Comparison of ENCODE assay signal across 9 mouse cellular contexts in genomic region chr19:4712781-4713526, GRCm38 (mm10). TPM values are rescaled to one million over a fixed set of nuclear protein-coding genes. Genes with fewer than 3 reads are reported as not detected.
DNase-seq lines count a peak whose midpoint lies in the region; ATAC-seq and TF ChIP-seq lines count a peak whose summit lies in the region.
"Had no signal": no experiment of that assay in that cellular context is flagged by ENCODE, and none has a peak within 500 bp of the region (broad histone marks: within the 10 kb centered on the region; RNA-seq: fewer than 3 reads in every experiment).

No protein-coding gene starts in this region.

- peaks cover 13% of the 10 kb centered on the region for H3K4me1 ChIP-seq in embryonic facial prominence, embryonic 12.5 days
- peaks cover 15% of the 10 kb centered on the region for H3K4me1 ChIP-seq in hindbrain, embryonic 16.5 days (ENCODE audit: control insufficient read depth, insufficient read depth, low read depth, low read length)
- peaks cover 5% of the 10 kb centered on the region; the same call in 1 of the 2 replicates for H3K4me1 ChIP-seq in midbrain, postnatal 0 days (ENCODE audit: insufficient read depth, low read length)

- peak overlapping the region; percentile 99 for H3K27ac ChIP-seq in layer of hippocampus, adult 2 months
- H3K27ac ChIP-seq in embryonic facial prominence, embryonic 12.5 days, result no peak overlapping the region
- peak overlapping the region; percentile 95 for H3K27ac ChIP-seq in hindbrain, embryonic 16.5 days (ENCODE audit: low read depth, low read length)
- peak overlapping the region; percentile 98 for H3K27ac ChIP-seq in midbrain, postnatal 0 days (ENCODE audit: low read depth, low read length)

- no peaks in the 10 kb centered on the region for H3K36me3 ChIP-seq in embryonic facial prominence, embryonic 12.5 days
- no peaks in the 10 kb centered on the region for H3K36me3 ChIP-seq in hindbrain, embryonic 16.5 days (ENCODE audit: control insufficient read depth, insufficient read depth, low read length)
- no peaks in the 10 kb centered on the region for H3K36me3 ChIP-seq in midbrain, postnatal 0 days (ENCODE audit: insufficient read depth, low read length)

- H3K4me3 ChIP-seq in layer of hippocampus, adult 2 months, result peak overlapping the region; percentile 75
- peak overlapping the region; percentile 64 for H3K4me3 ChIP-seq in embryonic facial prominence, embryonic 12.5 days
- H3K4me3 ChIP-seq in hindbrain, embryonic 16.5 days (ENCODE audit: low read length), result peak overlapping the region; percentile 79
- H3K4me3 ChIP-seq in midbrain, postnatal 0 days (ENCODE audit: low read depth, low read length), result peak overlapping the region; percentile 79

- DNase-seq in layer of hippocampus, adult 2 months (ENCODE audit: low spot score in 2 of 2), result no peak
- no peak for DNase-seq in layer of hippocampus, adult 8-10 months (ENCODE audit: low spot score in 2 of 2)
- no peak for DNase-seq in midbrain, postnatal 0 days (ENCODE audit: low spot score)
- DNase-seq in adrenal gland, adult 18-20 months (ENCODE audit: low spot score in 2 of 2), result no peak
- no peak for DNase-seq in urinary bladder, postnatal 14 days (ENCODE audit: low spot score)
- no peak for DNase-seq in left cerebral cortex, adult 18-20 months (ENCODE audit: low spot score in 2 of 2)
- DNase-seq: right cerebral cortex, postnatal 25 days had no signal

- H3K4me2 ChIP-seq in embryonic facial prominence, embryonic 12.5 days (replicated peaks), result peak overlapping the region; percentile 98
- H3K4me2 ChIP-seq in hindbrain, embryonic 16.5 days (ENCODE audit: low read length), result peak overlapping the region; percentile 77
- H3K4me2 ChIP-seq in midbrain, postnatal 0 days (ENCODE audit: low read depth, low read length, poor library complexity, severe bottlenecking), result peak overlapping the region; percentile 76

- no peak for ATAC-seq in embryonic facial prominence, embryonic 12.5 days (ENCODE audit: insufficient number of reproducible peaks, insufficient read depth, low FRiP score, low TSS enrichment)
- no peak for ATAC-seq in hindbrain, embryonic 16.5 days
- no peak for ATAC-seq in midbrain, postnatal 0 days (ENCODE audit: low FRiP score)

- peaks cover 48% of the 10 kb centered on the region for H3K27me3 ChIP-seq in embryonic facial prominence, embryonic 12.5 days
- no peaks in the 10 kb centered on the region for H3K27me3 ChIP-seq in hindbrain, embryonic 16.5 days (replicated peaks; ENCODE audit: control insufficient read depth, insufficient read depth, low read length)
- H3K27me3 ChIP-seq in midbrain, postnatal 0 days (ENCODE audit: insufficient read depth, low read length), result no peaks in the 10 kb centered on the region

- H3K9ac ChIP-seq in embryonic facial prominence, embryonic 12.5 days, result peak overlapping the region; percentile 63
- H3K9ac ChIP-seq in hindbrain, embryonic 16.5 days (ENCODE audit: low read depth, low read length), result peak overlapping the region; percentile 88
- peak overlapping the region; percentile 94 for H3K9ac ChIP-seq in midbrain, postnatal 0 days (replicated peaks; ENCODE audit: low read length, poor library complexity, severe bottlenecking)

- 0 out of 2 replicates have a peak, but pooled peaks cover 3% of the 10 kb centered on the region for H3K9me3 ChIP-seq in embryonic facial prominence, embryonic 12.5 days
- no peaks in the 10 kb centered on the region for H3K9me3 ChIP-seq in hindbrain, embryonic 16.5 days (ENCODE audit: control insufficient read depth, low read length)
- no peaks in the 10 kb centered on the region for H3K9me3 ChIP-seq in midbrain, postnatal 0 days (ENCODE audit: low read length)

- TF ChIP-seq CTCF in layer of hippocampus, adult 2 months (conservative IDR thresholded peaks at IDR 0.05), result no peak
- TF ChIP-seq CTCF in midbrain, postnatal 0 days (IDR thresholded peaks at IDR 0.05), result no peak

- 29% methylated on average over 13 of the region's 13 CpGs for WGBS in embryonic facial prominence, embryonic 12.5 days
- 22% methylated on average over 13 of the region's 13 CpGs for WGBS in hindbrain, embryonic 16.5 days
- 16% methylated on average over 13 of the region's 13 CpGs for WGBS in midbrain, postnatal 0 days

RNA-seq across cellular contexts. Expression of gene Sptbn2, which starts 2.0 kb away (rescaled TPM):
- total RNA-seq in layer of hippocampus, adult 2 months (2021), result 100 to 1,000 TPM; 588 to 591 TPM
- total RNA-seq in layer of hippocampus, adult 8-10 months (2022), result 100 to 1,000 TPM; 475 to 555 (median 513) TPM
- polyA plus RNA-seq in embryonic facial prominence, embryonic 12.5 days (2016; fragmentation: Nextera tagmentation; extraction: Ambion mirVana), result 5.2 and 6.1 TPM in 2 replicates
- polyA plus RNA-seq in hindbrain, embryonic 16.5 days (2015; fragmentation: Nextera tagmentation; extraction: Ambion mirVana), result 21.7 and 31.4 TPM in 2 replicates
- total RNA-seq in midbrain, postnatal 0 days (2014; rRNA removed), result 138 and 154 TPM in 2 replicates
- 18.9 and 19.7 TPM in 2 replicates for polyA plus RNA-seq in midbrain, postnatal 0 days (2015; fragmentation: Nextera tagmentation; extraction: Ambion mirVana)
- total RNA-seq in adrenal gland, adult 18-20 months (2021), result 1 to 10 TPM in 1 of 2 experiments, under 1 TPM in 1; 0.58 to 1.3 TPM
- 100 to 1,000 TPM; 505 to 509 TPM for total RNA-seq in left cerebral cortex, adult 18-20 months (2021)

RNA-seq across cellular contexts. Expression of gene Gm960, which starts 14.5 kb away (rescaled TPM):
- 1 to 10 TPM; 1.2 to 2.5 TPM for total RNA-seq in layer of hippocampus, adult 2 months (2021)
- 1 to 10 TPM; 1.2 to 2.0 (median 1.8) TPM for total RNA-seq in layer of hippocampus, adult 8-10 months (2022)
- 4.7 and 7.7 TPM in 2 replicates for polyA plus RNA-seq in embryonic facial prominence, embryonic 12.5 days (2016; fragmentation: Nextera tagmentation; extraction: Ambion mirVana)
- 5.2 and 6.7 TPM in 2 replicates for polyA plus RNA-seq in hindbrain, embryonic 16.5 days (2015; fragmentation: Nextera tagmentation; extraction: Ambion mirVana)
- total RNA-seq in midbrain, postnatal 0 days (2014; rRNA removed), result 0.99 and 3.0 TPM in 2 replicates
- polyA plus RNA-seq in midbrain, postnatal 0 days (2015; fragmentation: Nextera tagmentation; extraction: Ambion mirVana), result 5.9 and 6.4 TPM in 2 replicates
- total RNA-seq in adrenal gland, adult 18-20 months (2021), result not detected
- total RNA-seq in left cerebral cortex, adult 18-20 months (2021), result 1 to 10 TPM; 1.1 to 1.8 TPM

RNA-seq across cellular contexts. Expression of gene Rbm4b, which starts 43.3 kb away (rescaled TPM):
- total RNA-seq in layer of hippocampus, adult 2 months (2021), result 10 to 100 TPM; 16.8 to 17.9 TPM
- 10 to 100 TPM; 14.6 to 20.0 (median 17.2) TPM for total RNA-seq in layer of hippocampus, adult 8-10 months (2022)
- polyA plus RNA-seq in embryonic facial prominence, embryonic 12.5 days (2016; fragmentation: Nextera tagmentation; extraction: Ambion mirVana), result 112 and 118 TPM in 2 replicates
- polyA plus RNA-seq in hindbrain, embryonic 16.5 days (2015; fragmentation: Nextera tagmentation; extraction: Ambion mirVana), result 124 and 127 TPM in 2 replicates
- total RNA-seq in midbrain, postnatal 0 days (2014; rRNA removed), result 63.2 and 89.1 TPM in 2 replicates
- polyA plus RNA-seq in midbrain, postnatal 0 days (2015; fragmentation: Nextera tagmentation; extraction: Ambion mirVana), result 88.6 and 89.7 TPM in 2 replicates
- total RNA-seq in adrenal gland, adult 18-20 months (2021), result 10 to 100 TPM; 18.4 to 18.8 TPM
- total RNA-seq in left cerebral cortex, adult 18-20 months (2021), result 10 to 100 TPM; 18.1 to 22.3 TPM

Comparison
In these comparisons a context has a peak if more than half of its experiments do, and no peak if none do; other contexts are left out.
1. RNA of gene Sptbn2, which starts 2.0 kb away (total RNA-seq): 588 to 591 TPM in layer of hippocampus, adult 2 months, 475 to 555 TPM in layer of hippocampus, adult 8-10 months, 505 to 509 TPM in left cerebral cortex, adult 18-20 months and 138 to 154 TPM in midbrain, postnatal 0 days; 0.58 to 1.3 TPM in adrenal gland, adult 18-20 months; every median in the first group is over 10 times any median in the second.
2. Peak in every context shown above with its lines, with median percentiles within 50 percentile points of each other: H3K4me3 ChIP-seq, H3K4me2 ChIP-seq and H3K9ac ChIP-seq.